Mouse (Mus musculus) MEL (cell line): ENCODE results near the gene Tcte2.

Experiments used
- CTCF ChIP-seq, 3 experiments: IDR thresholded peaks in 2 of 3; conservative IDR thresholded peaks in 1 of 3; 2 replicates each; pipeline ENCODE4 v1.5.1; 2011 to 2012; ENCODE audit warnings: low read length in 3 of 3, low read depth in 2 of 3, mild to moderate bottlenecking in 2 of 3, improper control_type of control experiment in 1 of 3, inconsistent platforms in 1 of 3, mixed read lengths in 1 of 3, moderate library complexity in 1 of 3; ENCODE audit not compliant: control insufficient read depth in 1 of 3, insufficient read depth in 1 of 3, poor library complexity in 1 of 3, severe bottlenecking in 1 of 3
- E2F4 ChIP-seq: IDR thresholded peaks from 2 replicates; pipeline ENCODE4 v1.6.1; 2011; ENCODE audit warnings: low read depth, low read length, improper control_type of control experiment, borderline replicate concordance
- EP300 ChIP-seq, 2 experiments: IDR thresholded peaks; 2 replicates each; pipeline ENCODE4 v1.6.1; 2011; ENCODE audit warnings: improper control_type of control experiment in 2 of 2, low read length in 2 of 2, low read depth in 1 of 2, mild to moderate bottlenecking in 1 of 2
- ETS1 ChIP-seq: IDR thresholded peaks from 2 replicates; pipeline ENCODE4 v1.6.1; 2012; ENCODE audit warnings: low read depth, mild to moderate bottlenecking, inconsistent platforms, low read length, improper control_type of control experiment, moderate library complexity
- MAX ChIP-seq: IDR thresholded peaks from 2 replicates; pipeline ENCODE4 v1.6.1; 2011; ENCODE audit warnings: low read length, improper control_type of control experiment
- MAZ ChIP-seq: IDR thresholded peaks from 2 replicates; pipeline ENCODE4 v1.6.1; 2012; ENCODE audit warnings: low read depth, mild to moderate bottlenecking, inconsistent platforms, low read length, improper control_type of control experiment
- MEF2A ChIP-seq: IDR thresholded peaks from 2 replicates; pipeline ENCODE4 v1.6.1; 2014; ENCODE audit warnings: low read depth, mild to moderate bottlenecking, inconsistent platforms, low read length, improper control_type of control experiment; ENCODE audit not compliant: poor library complexity, insufficient replicate concordance, severe bottlenecking; ENCODE audit errors: extremely low read depth
- MXI1 ChIP-seq: IDR thresholded peaks from 2 replicates; pipeline ENCODE4 v1.6.1; 2011; ENCODE audit warnings: mild to moderate bottlenecking, low read depth, low read length, improper control_type of control experiment
- MYC ChIP-seq: IDR thresholded peaks from 2 replicates; pipeline ENCODE4 v1.6.1; 2011; ENCODE audit warnings: low read depth, mild to moderate bottlenecking, low read length, improper control_type of control experiment, moderate library complexity
- RAD21 ChIP-seq: IDR thresholded peaks from 2 replicates; pipeline ENCODE4 v1.6.1; 2011; ENCODE audit warnings: mild to moderate bottlenecking, low read depth, low read length, improper control_type of control experiment
- SIN3A ChIP-seq: IDR thresholded peaks from 2 replicates; pipeline ENCODE4 v1.6.1; 2012; ENCODE audit warnings: low read length, improper control_type of control experiment, inconsistent platforms
- USF1 ChIP-seq: IDR thresholded peaks from 2 replicates; pipeline ENCODE4 v1.6.1; 2014; ENCODE audit warnings: low read depth, mild to moderate bottlenecking, inconsistent platforms, low read length, improper control_type of control experiment, moderate library complexity
- ZKSCAN1 ChIP-seq: IDR thresholded peaks from 2 replicates; pipeline ENCODE4 v1.6.1; 2012; ENCODE audit warnings: low read depth, mild to moderate bottlenecking, inconsistent platforms, low read length, improper control_type of control experiment, moderate library complexity
- ZNF384 ChIP-seq: IDR thresholded peaks from 2 replicates; pipeline ENCODE4 v1.6.1; 2012; ENCODE audit warnings: low read depth, mild to moderate bottlenecking, inconsistent platforms, low read length, improper control_type of control experiment

DNA sequence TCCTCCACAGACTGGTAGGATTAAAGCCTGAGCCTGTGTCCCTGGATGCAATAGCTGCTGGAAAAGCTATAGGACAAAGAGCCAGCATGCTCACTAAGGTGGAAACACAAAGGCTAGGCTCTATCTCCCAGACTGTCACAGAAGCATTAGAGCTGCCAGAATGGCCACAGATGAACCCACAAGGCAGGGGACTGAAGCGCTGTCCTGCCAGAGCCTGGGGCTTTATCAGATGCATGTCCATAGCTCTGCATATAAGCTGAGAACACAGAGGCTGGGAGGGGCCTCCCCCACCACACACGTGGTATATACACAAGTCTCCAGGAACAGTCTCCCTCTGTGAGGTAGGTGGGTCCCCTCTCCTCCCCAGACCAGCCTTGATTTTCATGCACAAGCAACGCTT, 94.6 kb downstream of the Tcte2 start:
- TF ChIP-seq ZKSCAN1 (no peak), MEF2A (no peak), ZNF384 (no peak), CTCF (IDR thresholded peaks at IDR 0.05 in 2 of 3, conservative IDR thresholded peaks at IDR 0.05 in 1 of 3; ENCODE audit: control insufficient read depth in 1 of 3, insufficient read depth in 1 of 3, low read depth in 2 of 3, low read length in 3 of 3, poor library complexity in 1 of 3, severe bottlenecking in 1 of 3) (no peak), MAZ (no peak), USF1 (no peak), RAD21 (no peak), MYC (no peak), ETS1 (no peak), EP300 (IDR thresholded peaks at IDR 0.05; ENCODE audit: low read depth in 1 of 2, low read length in 2 of 2) (no peak), MAX (no peak), MXI1 (no peak), E2F4 (no peak), SIN3A (no peak)
